Mouse (Mus musculus) mature B cell (primary cell): ENCODE data around the gene Atp6v0e.

ENCODE experiments used
- in situ Hi-C: fragments of 300-500 bp; cut with MboI; formaldehyde crosslinking; loops from 2 replicates; pipeline ENCODE4 v1.14.3; 2019

The Atp6v0e gene

GRCm38 (mm10) chr17:26681276-26681675 is 18.2 kb downstream of the Atp6v0e start:
- in situ Hi-C loops = no loop called here

DNA sequence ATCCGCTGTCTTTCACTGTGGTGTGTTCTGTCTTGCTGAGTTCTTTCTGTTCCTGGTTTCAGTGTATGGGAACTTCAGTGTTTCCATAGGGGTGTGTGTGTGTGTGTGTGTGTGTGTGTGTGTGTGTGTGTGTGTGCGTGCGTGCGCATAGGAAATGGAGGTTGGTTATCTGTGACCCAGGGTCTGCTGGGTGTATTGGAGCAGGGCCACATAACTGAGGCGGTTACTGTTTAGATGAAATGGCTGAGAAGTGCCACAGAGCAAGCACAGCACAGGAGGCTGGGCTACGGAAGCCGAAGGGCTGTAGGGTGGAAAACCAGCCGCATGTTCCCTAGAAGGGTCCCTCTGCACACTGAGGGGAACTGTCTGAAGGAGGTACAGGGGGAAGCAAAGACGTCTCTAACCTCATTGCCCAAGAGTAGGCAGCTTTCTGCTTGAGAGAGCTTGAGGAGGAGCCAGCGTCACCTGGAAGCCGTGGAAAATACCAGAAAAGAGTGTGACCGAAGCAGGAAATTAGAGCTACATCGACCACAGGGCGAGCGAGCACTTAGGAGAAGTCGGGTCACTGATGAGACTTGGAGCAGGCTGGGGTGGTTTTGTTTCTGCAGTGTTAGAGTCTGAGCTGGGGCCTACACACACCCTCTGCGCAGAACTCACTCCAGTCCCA is 23.4 kb downstream of the Atp6v0e start:
- in situ Hi-C loops = no loop called here

DNA sequence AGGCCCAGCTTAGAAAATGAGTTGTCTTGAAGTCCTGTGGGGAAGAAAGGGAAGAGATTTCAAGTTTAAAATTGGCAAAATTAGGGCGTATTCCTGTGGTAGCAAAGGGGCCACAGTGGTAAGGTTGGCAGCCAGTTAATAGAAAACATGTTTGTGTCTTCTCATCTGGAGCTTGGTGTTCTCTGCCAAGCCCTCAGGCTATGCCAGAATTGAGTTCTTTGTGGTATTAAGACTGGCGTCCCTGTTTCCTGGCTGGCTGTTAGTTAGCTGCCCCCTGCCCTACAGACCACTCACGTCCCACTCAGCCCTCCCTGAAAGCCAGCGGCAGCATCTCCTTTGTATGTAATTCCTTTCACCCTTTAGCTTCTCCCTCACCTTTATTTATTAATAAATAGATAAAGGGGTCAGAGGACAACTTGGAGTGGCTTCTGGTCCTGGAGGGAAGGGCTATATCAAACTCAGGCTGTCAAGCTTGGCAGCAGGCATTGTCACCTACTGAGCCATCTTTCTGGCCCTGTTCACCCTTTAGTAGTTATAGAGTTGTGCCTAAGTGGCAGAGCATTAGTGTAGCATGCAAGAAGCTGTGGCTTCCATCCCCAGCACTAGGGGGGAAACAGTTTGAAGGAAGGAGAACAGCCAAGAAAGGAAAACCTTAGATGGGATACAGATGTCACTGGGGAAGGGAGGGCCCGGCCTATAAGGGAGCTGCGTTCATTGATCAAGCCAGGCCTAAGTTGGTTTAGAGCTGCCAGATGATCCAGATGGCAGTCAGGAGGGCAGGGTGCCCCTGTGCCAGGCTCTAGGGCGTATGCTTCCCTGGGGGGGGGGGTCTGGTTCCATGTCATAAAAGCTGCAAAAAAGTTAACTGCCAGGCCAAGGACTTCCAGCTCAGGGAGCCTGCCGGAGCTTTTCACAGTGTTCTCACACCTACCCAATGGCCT is 26.0 kb downstream of the Atp6v0e start:
- in situ Hi-C loops = no loop called here

DNA sequence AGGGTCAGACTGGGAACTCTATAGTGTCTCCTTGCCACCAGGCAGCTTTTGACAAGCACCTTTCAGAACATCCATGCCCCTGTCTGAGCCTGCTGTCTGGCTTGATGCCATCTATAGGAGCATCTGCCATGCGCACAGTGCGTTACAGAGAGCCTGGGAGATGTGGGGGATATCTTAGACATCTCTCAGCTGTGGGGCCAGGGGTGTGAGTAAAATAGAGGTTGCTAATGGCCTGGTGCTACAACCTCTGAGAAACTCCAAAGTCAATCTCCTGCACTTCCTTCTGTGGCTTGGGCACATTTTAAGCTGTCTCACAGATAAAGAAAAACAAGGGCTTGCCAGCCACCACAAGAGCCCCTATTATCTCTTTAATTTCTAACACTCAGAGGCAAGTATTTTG is 26.8 kb downstream of the Atp6v0e start:
- in situ Hi-C loops = no loop called here

- in situ Hi-C loops = no loop called here
Observed at GRCm38 (mm10) chr17:26690236-26690635, 27.2 kb downstream of the Atp6v0e start.

DNA sequence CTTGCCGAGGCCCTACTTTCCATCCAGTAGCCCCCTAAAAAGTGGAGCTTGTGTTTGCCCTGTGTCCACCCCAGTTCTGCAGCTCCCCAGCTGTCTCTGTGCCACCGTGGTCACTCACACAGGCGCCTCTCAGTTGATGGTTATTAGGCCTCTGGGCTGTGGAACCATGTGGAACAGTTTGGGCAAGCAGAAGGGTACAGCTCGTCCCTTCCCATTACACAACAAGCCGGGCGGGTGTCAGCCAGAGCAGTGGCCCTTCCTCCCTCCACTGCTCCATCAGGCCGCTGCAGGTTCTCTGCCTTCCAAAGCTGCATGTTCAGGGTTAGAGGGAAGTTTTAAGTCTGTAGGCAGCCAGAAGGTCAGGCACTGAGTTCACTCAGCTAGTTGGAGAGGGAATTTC is 28.1 kb downstream of the Atp6v0e start:
- in situ Hi-C loops = no loop called here

DNA sequence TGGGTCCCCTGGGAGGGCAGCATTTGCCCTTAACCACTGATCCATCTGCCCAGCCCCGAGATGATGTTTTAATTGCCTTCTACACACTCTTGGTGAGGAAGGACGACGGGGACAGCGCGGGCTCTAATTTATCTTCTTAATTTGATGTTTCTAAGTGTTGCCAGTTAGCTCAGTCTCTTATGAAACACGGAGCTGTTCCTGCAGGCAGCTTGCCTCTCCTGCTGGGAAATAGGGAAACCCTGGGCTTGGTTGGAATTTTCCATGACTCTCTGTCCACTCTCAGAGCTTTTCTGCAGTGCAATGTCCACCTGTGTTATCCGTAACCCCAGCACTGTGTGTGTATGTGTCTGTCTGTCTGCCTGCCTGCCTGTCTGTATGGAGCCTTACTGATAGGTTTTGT is 30.4 kb downstream of the Atp6v0e start:
- in situ Hi-C loops = no loop called here

DNA sequence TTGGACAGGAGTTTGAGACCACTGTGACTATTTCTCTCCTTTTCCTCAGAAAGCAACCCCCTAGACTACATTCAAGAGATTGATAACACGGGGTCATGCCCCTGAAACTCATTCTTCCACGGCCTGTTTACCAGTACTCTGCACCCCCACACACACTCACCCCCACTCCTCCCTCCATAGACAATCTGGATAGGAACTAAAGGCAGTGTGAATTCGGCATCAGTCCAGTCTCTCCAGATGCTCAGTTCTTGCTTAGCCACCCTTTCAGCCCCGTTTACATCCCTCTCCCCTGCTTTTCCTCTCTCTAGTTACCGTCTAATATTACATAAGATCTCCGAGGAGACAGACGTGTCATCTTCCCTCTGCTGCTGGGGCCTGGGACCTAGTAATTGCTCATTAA is 31.1 kb downstream of the Atp6v0e start:
- in situ Hi-C loops = no loop called here

DNA sequence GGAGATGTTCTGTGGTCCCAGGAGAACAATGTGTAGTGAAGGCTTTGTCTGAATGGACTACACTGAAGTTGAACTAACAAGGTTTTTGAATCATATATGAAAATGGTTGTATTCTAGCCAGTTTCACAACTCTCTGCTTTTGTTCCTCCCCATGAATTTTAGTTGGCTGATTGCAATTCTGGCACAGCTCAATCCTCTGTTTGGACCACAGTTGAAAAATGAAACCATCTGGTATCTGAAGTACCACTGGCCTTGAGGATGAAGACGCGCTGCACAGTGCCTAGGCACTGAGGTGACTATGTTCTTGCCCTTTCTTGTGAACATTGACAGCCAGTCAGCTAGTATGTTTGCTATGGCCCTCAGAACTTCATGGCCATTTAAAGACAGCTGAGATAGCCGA is 32.2 kb downstream of the Atp6v0e start:
- in situ Hi-C loops = no loop called here

DNA sequence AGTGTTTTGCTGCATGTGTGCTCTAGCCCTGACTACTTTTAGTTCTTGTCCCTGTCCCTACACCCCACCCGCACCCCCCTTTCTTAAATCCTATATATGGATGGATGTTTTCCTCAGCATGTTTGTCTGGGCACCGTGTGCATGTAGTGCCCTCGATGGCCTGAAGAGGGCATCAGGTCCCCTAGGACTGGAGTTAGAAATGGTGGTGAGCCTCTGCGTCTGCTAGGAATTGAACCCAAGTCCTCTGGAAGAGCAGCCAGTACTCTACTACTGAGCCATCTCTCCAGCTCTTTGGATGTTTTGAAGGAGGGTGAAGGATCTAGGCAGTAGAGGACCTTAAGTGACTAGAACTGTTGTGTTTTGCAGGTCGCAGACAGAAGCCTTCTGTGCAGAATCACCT is 35.8 kb downstream of the Atp6v0e start:
- in situ Hi-C loops = no loop called here

GRCm38 (mm10) chr17:26699819-26700616 is 37.0 kb downstream of the Atp6v0e start:
- in situ Hi-C loops = no loop called here

- in situ Hi-C loops = no loop called here
Observed at GRCm38 (mm10) chr17:26701565-26701964, 38.5 kb downstream of the Atp6v0e start.

DNA sequence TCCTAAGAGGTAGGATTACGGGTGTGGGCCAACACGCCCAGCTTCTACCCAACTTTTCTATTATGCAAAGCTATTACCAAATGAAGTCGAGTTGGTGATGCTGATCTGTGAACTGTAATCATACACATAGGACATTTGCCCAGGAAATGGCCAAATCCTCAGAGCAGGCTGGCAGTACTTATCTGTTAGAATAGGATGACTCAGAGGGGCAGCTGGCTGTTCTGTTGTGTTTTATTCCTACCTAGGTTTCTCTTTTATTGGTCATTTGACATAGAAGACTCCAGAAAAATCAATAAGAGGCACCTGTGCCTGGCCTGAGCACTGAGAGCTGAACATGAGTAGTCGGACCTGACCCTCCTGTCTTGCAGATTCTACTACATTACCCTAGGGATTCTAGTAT is 39.6 kb downstream of the Atp6v0e start:
- in situ Hi-C loops = no loop called here

GRCm38 (mm10) chr17:26703671-26704070 is 40.6 kb downstream of the Atp6v0e start:
- in situ Hi-C loops = no loop called here

DNA sequence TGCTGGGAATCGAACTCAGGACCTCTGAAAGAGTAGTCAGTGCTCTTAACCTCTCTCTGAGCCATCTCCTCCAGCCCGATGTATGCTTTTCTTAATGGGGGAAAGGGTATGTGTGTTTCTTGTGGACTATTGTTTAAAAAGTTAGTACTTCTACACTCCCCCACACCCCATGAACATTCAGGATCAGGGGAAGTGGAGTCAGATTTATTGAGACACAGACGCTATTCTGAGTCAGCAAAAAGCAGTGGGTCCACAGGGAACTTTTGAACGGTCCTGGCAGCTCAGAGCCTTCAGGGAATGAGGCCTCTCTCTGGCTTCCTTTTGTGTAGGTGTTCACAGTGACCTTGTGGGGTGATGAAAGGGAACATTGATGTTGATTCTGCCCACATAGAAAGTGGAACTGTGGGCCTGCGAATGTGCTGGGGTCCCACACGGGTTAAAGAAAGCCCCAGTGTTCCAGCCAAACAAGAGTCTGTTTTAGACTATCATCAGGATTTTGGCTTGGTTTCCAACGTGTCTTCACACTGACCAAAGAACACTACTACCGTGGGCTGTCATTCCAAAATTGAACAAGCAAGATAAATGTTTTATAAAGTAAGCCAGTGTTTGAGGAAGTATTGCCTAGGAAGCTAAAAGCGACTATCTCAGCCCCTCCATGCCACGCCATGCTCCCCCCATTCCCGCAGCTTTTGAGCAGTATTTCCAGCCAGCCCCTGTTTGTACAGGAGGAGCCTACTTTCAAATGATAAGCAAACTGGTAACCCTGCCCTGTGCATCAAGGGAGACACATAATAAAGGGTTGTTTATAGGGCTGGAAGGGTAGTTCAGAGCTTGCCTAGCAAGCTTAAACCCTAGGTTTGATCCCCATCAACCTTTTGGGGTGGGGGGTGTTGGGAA is 42.7 kb downstream of the Atp6v0e start:
- in situ Hi-C loops = no loop called here

DNA sequence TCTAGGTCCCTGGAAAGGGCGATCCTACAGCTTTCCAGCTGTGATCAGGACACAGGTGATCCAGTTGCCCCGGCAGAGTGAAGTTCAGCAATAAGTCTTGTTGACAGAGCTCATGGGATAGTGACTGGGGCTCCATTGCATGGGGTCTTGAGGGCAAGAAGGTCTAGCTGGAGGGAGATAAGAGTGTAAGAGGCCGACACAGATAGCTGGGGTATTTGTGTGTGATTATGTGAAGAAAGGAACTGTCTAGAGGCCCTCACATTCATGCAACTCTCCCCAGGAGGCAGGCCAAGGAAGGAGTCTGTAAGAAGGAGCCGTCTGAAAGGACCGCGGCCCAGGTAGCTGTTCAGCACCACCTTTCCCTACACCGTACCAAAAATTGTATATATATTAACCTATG is 44.0 kb downstream of the Atp6v0e start:
- in situ Hi-C loops = no loop called here

DNA sequence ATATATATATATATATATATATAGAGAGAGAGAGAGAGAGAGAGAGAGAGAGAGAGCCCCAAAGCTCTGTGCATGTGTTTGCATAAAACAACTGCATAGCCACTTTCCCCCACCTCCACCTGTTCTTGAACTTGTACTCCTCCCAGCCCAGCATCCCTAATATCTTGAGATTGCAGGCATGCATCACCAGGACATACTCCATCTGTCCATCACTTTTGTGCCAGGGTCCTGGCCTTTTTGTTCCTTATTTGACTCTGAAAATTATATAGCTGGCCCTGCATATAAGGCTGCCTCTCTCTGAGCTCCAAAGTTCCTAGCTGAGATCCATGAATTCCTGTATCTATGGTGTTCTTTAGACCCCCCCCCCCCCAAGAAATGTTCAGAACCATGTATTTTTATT is 45.5 kb downstream of the Atp6v0e start:
- in situ Hi-C loops = no loop called here

DNA sequence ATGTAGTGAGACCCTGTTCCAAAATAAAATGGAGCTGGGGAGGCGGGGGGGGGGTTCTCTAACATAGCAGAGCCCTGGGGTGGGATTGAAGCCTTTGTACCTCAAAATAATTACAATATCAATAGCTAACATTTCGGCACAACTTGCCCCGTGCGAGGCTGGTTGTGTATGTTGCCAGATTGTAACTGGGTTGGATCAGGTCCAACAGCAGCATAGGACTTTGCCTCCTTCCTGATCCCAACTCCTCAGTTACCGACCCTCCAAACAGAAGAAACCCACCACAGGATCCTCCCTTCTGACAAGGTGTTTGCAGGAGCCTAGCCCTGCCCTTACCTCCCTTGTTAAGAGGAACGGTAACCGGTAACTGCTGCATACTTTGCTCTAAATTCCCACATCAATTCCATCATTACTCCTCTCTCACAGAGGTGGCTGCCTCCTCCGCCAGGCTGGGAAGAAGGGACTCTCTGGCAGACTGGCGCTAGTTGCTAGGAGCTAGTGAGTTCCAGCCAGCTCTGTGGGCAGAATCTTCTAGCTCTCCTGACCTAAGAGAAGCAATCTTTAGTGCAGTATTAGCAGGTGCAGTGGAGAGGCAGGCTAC is 46.1 kb downstream of the Atp6v0e start:
- in situ Hi-C loops = no loop called here

GRCm38 (mm10) chr17:26710049-26710448 is 47.0 kb downstream of the Atp6v0e start:
- in situ Hi-C loops = no loop called here

GRCm38 (mm10) chr17:26715271-26715758 is 52.3 kb downstream of the Atp6v0e start, which contains the start of gene Crebrf:
Gene Crebrf, plus strand, starts transcription at chr17:26715650.
- in situ Hi-C loops = no loop called here
